Mouse (Mus musculus): ENCODE measurements at regions not wholly inside any gene's neighbourhood (a gene's known extent, or its start where the extent isn't known, plus 50 kb on each side); places are given as distances from the start of the nearest gene placed in this dataset.

GRCm38 (mm10) chr12:69023594-69023993, 135.4 kb downstream of the Rps29 start:
- H3K9ac ChIP-seq (ENCODE audit: low read length): no peak overlapping the region
- no peak overlapping the region for H3K4me3 ChIP-seq (ENCODE audit: low read depth, low read length)
- DNase-seq (ENCODE audit: low spot score) (no peak), ATAC-seq (replicated peaks; ENCODE audit: low FRiP score) (no peak)
- H3K27me3 ChIP-seq (ENCODE audit: control insufficient read depth, insufficient read depth, low read length): no peaks in the 10 kb centered on the region
- H3K4me2 ChIP-seq (ENCODE audit: low read depth, low read length, severe bottlenecking): no peak overlapping the region
- H3K9me3 ChIP-seq (ENCODE audit: control insufficient read depth, low read length): no peaks in the 10 kb centered on the region
- 72% methylated on average over 17 of the region's 17 CpGs for WGBS
- H3K27ac ChIP-seq (ENCODE audit: low read depth, low read length): no peak overlapping the region
- no peaks in the 10 kb centered on the region for H3K4me1 ChIP-seq (replicated peaks; ENCODE audit: control insufficient read depth, insufficient read depth, low read length)
- no peaks in the 10 kb centered on the region for H3K36me3 ChIP-seq (ENCODE audit: control insufficient read depth, insufficient read depth, low read length)

GRCm38 (mm10) chr12:69016705-69017306, 142.2 kb downstream of the Rps29 start:
- Histone ChIP-seq H3K4me3 (ENCODE audit: low read depth, low read length) (no peak overlapping the region), H3K9ac (ENCODE audit: low read length) (no peak overlapping the region), H3K9me3 (ENCODE audit: control insufficient read depth, low read length) (no peaks in the 10 kb centered on the region), H3K4me2 (ENCODE audit: low read depth, low read length, severe bottlenecking) (no peak overlapping the region), H3K27ac (ENCODE audit: low read depth, low read length) (no peak overlapping the region), H3K27me3 (ENCODE audit: control insufficient read depth, insufficient read depth, low read length) (no peaks in the 10 kb centered on the region), H3K36me3 (ENCODE audit: control insufficient read depth, insufficient read depth, low read length) (no peaks in the 10 kb centered on the region), H3K4me1 (replicated peaks; ENCODE audit: control insufficient read depth, insufficient read depth, low read length) (no peaks in the 10 kb centered on the region)
- no peak for DNase-seq (ENCODE audit: low spot score)
- WGBS: 85% methylated on average over 7 of the region's 7 CpGs
- no peak for ATAC-seq (replicated peaks; ENCODE audit: low FRiP score)

- no peak overlapping the region for H3K4me2 ChIP-seq (ENCODE audit: low read depth, low read length, severe bottlenecking)
- ATAC-seq (replicated peaks; ENCODE audit: low FRiP score) (no peak), DNase-seq (ENCODE audit: low spot score) (no peak)
Measured at GRCm38 (mm10) chr12:69005141-69005540, 153.8 kb downstream of the Rps29 start.

GRCm38 (mm10) chr12:69002106-69002505, 156.9 kb downstream of the Rps29 start:
- Histone ChIP-seq H3K27me3 (ENCODE audit: control insufficient read depth, insufficient read depth, low read length) (no peaks in the 10 kb centered on the region), H3K9ac (ENCODE audit: low read length) (no peak overlapping the region), H3K4me2 (ENCODE audit: low read depth, low read length, severe bottlenecking) (no peak overlapping the region), H3K36me3 (ENCODE audit: control insufficient read depth, insufficient read depth, low read length) (no peaks in the 10 kb centered on the region), H3K4me3 (ENCODE audit: low read depth, low read length) (no peak overlapping the region), H3K4me1 (replicated peaks; ENCODE audit: control insufficient read depth, insufficient read depth, low read length) (no peaks in the 10 kb centered on the region), H3K27ac (ENCODE audit: low read depth, low read length) (no peak overlapping the region), H3K9me3 (ENCODE audit: control insufficient read depth, low read length) (no peaks in the 10 kb centered on the region)
- WGBS: 90% methylated on average over 5 of the region's 5 CpGs
- DNase-seq (ENCODE audit: low spot score) (no peak), ATAC-seq (replicated peaks; ENCODE audit: low FRiP score) (no peak)

More at GRCm38 (mm10) chr12:69005141-69005540, 153.8 kb downstream of the Rps29 start:
- Histone ChIP-seq H3K4me1 (replicated peaks; ENCODE audit: control insufficient read depth, insufficient read depth, low read length) (no peaks in the 10 kb centered on the region), H3K9ac (ENCODE audit: low read length) (no peak overlapping the region), H3K9me3 (ENCODE audit: control insufficient read depth, low read length) (no peaks in the 10 kb centered on the region), H3K27me3 (ENCODE audit: control insufficient read depth, insufficient read depth, low read length) (no peaks in the 10 kb centered on the region), H3K4me3 (ENCODE audit: low read depth, low read length) (no peak overlapping the region), H3K36me3 (ENCODE audit: control insufficient read depth, insufficient read depth, low read length) (no peaks in the 10 kb centered on the region), H3K27ac (ENCODE audit: low read depth, low read length) (no peak overlapping the region)

GRCm38 (mm10) chr12:68997259-68997658, 161.7 kb downstream of the Rps29 start:
- no peak overlapping the region for H3K4me2 ChIP-seq (ENCODE audit: low read depth, low read length, severe bottlenecking)
- no peaks in the 10 kb centered on the region for H3K36me3 ChIP-seq (ENCODE audit: control insufficient read depth, insufficient read depth, low read length)
- DNase-seq (ENCODE audit: low spot score) (no peak), ATAC-seq (replicated peaks; ENCODE audit: low FRiP score) (no peak)
- no peak overlapping the region for H3K9ac ChIP-seq (ENCODE audit: low read length)
- no peaks in the 10 kb centered on the region for H3K27me3 ChIP-seq (ENCODE audit: control insufficient read depth, insufficient read depth, low read length)
- H3K4me1 ChIP-seq (replicated peaks; ENCODE audit: control insufficient read depth, insufficient read depth, low read length): no peaks in the 10 kb centered on the region
- no peak overlapping the region for H3K4me3 ChIP-seq (ENCODE audit: low read depth, low read length)
- WGBS: 77% methylated on average over 6 of the region's 6 CpGs
- no peaks in the 10 kb centered on the region for H3K9me3 ChIP-seq (ENCODE audit: control insufficient read depth, low read length)
- H3K27ac ChIP-seq (ENCODE audit: low read depth, low read length): no peak overlapping the region

GRCm38 (mm10) chr12:68996740-68997139, 162.2 kb downstream of the Rps29 start:
- Histone ChIP-seq H3K4me2 (ENCODE audit: low read depth, low read length, severe bottlenecking) (no peak overlapping the region), H3K4me3 (ENCODE audit: low read depth, low read length) (no peak overlapping the region), H3K9me3 (ENCODE audit: control insufficient read depth, low read length) (no peaks in the 10 kb centered on the region), H3K27me3 (ENCODE audit: control insufficient read depth, insufficient read depth, low read length) (no peaks in the 10 kb centered on the region), H3K36me3 (ENCODE audit: control insufficient read depth, insufficient read depth, low read length) (no peaks in the 10 kb centered on the region), H3K27ac (ENCODE audit: low read depth, low read length) (no peak overlapping the region), H3K4me1 (replicated peaks; ENCODE audit: control insufficient read depth, insufficient read depth, low read length) (no peaks in the 10 kb centered on the region), H3K9ac (ENCODE audit: low read length) (no peak overlapping the region)
- peak; percentile 46; the same call in 1 of the 2 replicates for ATAC-seq (replicated peaks; ENCODE audit: low FRiP score)
- no peak for DNase-seq (ENCODE audit: low spot score)
- 54% methylated on average over 12 of the region's 12 CpGs for WGBS

DNA sequence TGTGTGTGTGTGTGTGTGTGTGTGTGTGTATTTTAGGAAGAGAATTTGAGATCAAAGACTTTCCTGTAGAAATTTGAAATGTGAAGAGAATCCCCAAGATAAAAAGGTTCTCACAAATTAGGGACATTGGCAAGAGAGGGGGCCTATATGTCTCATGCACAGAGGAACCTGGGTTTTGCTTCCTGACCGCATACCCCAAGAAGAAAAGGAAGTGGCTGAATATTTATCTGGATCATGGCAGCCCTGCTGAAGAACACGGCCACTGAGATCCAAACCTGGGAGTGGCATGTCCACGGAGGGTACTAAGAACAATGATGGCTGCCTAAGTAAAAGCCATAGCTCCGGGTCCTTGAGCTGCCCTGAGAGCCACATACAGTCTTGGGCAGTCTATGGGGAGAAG, 178.3 kb downstream of the Rps29 start:
- Histone ChIP-seq H3K9ac (ENCODE audit: low read length) (no peak overlapping the region), H3K27me3 (ENCODE audit: control insufficient read depth, insufficient read depth, low read length) (no peaks in the 10 kb centered on the region), H3K4me2 (ENCODE audit: low read depth, low read length, severe bottlenecking) (no peak overlapping the region), H3K4me3 (ENCODE audit: low read depth, low read length) (no peak overlapping the region), H3K4me1 (replicated peaks; ENCODE audit: control insufficient read depth, insufficient read depth, low read length) (no peaks in the 10 kb centered on the region), H3K36me3 (ENCODE audit: control insufficient read depth, insufficient read depth, low read length) (no peaks in the 10 kb centered on the region), H3K27ac (ENCODE audit: low read depth, low read length) (no peak overlapping the region), H3K9me3 (ENCODE audit: control insufficient read depth, low read length) (no peaks in the 10 kb centered on the region)
- 93% methylated on average over 4 of the region's 4 CpGs for WGBS
- DNase-seq (ENCODE audit: low spot score) (no peak), ATAC-seq (replicated peaks; ENCODE audit: low FRiP score) (no peak)

GRCm38 (mm10) chr12:68980173-68980572, 178.8 kb downstream of the Rps29 start:
- H3K27me3 ChIP-seq (ENCODE audit: control insufficient read depth, insufficient read depth, low read length): no peaks in the 10 kb centered on the region
- H3K27ac ChIP-seq (ENCODE audit: low read depth, low read length): no peak overlapping the region
- no peaks in the 10 kb centered on the region for H3K36me3 ChIP-seq (ENCODE audit: control insufficient read depth, insufficient read depth, low read length)
- no peak overlapping the region for H3K4me3 ChIP-seq (ENCODE audit: low read depth, low read length)
- WGBS: 76% methylated on average over 4 of the region's 4 CpGs
- ATAC-seq (replicated peaks; ENCODE audit: low FRiP score) (no peak), DNase-seq (ENCODE audit: low spot score) (no peak)
- H3K4me1 ChIP-seq (replicated peaks; ENCODE audit: control insufficient read depth, insufficient read depth, low read length): no peaks in the 10 kb centered on the region
- H3K4me2 ChIP-seq (ENCODE audit: low read depth, low read length, severe bottlenecking): no peak overlapping the region
- H3K9ac ChIP-seq (ENCODE audit: low read length): no peak overlapping the region
- no peaks in the 10 kb centered on the region for H3K9me3 ChIP-seq (ENCODE audit: control insufficient read depth, low read length)

DNA sequence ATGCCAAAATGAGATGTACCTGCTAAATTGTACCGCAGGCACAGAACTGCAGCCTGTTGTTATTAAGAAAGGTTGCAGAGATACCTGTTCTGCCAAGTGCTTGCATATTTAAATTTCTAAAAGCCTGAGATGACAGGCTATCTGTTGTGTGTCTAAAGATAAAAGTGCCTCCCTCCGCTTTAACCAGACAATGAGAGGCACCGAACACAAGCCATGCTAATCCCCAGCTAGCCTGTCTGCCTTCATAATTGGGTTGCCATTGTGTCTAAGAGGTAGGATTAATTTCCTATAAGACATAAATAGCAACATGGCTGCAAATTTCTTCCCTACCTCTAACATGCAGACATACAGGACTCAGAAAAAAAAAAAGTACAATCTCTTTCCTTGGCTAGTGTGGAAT, 179.8 kb downstream of the Rps29 start:
- H3K36me3 ChIP-seq (ENCODE audit: control insufficient read depth, insufficient read depth, low read length): no peaks in the 10 kb centered on the region
- H3K27me3 ChIP-seq (ENCODE audit: control insufficient read depth, insufficient read depth, low read length): no peaks in the 10 kb centered on the region
- 48% methylated on average over 3 of the region's 3 CpGs for WGBS
- DNase-seq (ENCODE audit: low spot score): no peak
- H3K4me2 ChIP-seq (ENCODE audit: low read depth, low read length, severe bottlenecking): no peak overlapping the region
- no peak overlapping the region for H3K27ac ChIP-seq (ENCODE audit: low read depth, low read length)
- no peaks in the 10 kb centered on the region for H3K4me1 ChIP-seq (replicated peaks; ENCODE audit: control insufficient read depth, insufficient read depth, low read length)
- no peak for ATAC-seq (replicated peaks; ENCODE audit: low FRiP score)
- no peaks in the 10 kb centered on the region for H3K9me3 ChIP-seq (ENCODE audit: control insufficient read depth, low read length)
- H3K4me3 ChIP-seq (ENCODE audit: low read depth, low read length): no peak overlapping the region
- H3K9ac ChIP-seq (ENCODE audit: low read length): no peak overlapping the region

Data from forebrain, embryonic 11.5 days (tissue).